Mouse (Mus musculus) frontal cortex, postnatal 10 days (tissue): Measurements from ENCODE around the gene Mgll.

Experiments used
- DNase-seq, 2 experiments: peaks; one replicate each; pipeline ENCODE4 v3.0.0; 2022; ENCODE audit warnings: low spot score in 2 of 2, mixed read lengths in 1 of 2

Mgll gene

DNA sequence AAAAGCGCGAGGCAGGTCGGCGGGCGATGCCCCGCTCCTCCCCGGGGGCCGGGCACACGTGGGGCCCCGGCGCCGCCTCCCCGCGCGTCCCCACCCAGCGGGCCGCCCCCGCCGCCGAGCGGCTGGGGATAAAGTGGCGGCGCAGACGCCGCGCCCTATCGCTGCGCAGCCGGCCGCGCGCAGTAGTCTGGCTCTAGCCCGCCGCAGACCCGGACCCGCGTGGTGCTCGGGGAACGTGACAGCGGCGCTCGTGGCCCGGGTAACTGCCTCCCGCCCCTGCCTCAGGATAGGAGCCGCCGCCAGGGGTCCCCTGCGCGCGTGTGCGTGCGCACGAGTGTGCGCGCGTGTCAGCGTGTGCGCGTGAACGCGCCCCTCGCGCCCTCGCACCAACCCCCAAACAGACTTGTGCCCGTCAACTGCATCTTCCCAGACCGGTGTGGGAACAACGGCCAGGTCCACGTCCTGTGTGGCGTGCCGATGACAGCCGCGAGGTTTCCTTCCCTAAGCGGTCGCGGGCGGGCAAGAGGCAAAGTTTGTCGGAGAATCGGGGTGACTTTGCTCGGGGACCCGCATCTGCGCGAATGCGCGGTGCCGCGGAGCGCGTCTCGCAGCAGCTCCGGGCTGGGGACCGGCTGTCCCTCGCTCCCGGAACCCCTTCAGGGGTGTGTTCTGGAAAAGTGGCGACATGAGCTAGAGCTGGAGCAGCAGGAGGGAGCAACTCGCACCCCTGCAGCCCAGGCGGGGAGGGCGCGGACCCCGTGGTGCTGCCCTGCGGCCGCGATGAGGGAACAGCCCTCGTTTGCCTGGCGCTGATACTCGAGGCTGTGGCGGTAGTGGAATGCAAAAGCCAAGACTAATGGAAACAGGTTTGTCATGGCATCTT lies at the start of gene Mgll:
Gene Mgll, plus strand, starts transcription at position 100 of the 883 bp plus-strand sequence.
- DNase-seq: peak; percentile 76 to 80

DNA sequence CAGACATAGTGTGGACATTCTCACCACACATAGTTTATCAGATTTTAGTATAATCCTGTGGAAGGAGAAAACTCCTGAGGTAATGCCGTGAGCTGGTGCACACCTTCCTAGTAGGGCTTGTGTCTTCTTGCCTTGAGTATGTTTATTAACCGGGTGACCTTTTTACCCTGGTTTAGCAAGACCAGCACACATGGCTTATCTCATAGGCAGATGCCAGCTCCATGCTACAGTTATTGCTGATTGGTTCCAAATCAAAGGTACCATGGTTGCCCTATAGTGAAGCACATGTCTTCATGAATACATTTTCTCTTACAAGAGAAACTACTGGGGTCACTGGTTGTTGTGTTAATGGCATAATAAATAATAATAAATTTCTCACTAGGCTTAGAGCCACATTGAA lies 48.4 kb upstream of the Mgll start:
- DNase-seq: no peak

DNA sequence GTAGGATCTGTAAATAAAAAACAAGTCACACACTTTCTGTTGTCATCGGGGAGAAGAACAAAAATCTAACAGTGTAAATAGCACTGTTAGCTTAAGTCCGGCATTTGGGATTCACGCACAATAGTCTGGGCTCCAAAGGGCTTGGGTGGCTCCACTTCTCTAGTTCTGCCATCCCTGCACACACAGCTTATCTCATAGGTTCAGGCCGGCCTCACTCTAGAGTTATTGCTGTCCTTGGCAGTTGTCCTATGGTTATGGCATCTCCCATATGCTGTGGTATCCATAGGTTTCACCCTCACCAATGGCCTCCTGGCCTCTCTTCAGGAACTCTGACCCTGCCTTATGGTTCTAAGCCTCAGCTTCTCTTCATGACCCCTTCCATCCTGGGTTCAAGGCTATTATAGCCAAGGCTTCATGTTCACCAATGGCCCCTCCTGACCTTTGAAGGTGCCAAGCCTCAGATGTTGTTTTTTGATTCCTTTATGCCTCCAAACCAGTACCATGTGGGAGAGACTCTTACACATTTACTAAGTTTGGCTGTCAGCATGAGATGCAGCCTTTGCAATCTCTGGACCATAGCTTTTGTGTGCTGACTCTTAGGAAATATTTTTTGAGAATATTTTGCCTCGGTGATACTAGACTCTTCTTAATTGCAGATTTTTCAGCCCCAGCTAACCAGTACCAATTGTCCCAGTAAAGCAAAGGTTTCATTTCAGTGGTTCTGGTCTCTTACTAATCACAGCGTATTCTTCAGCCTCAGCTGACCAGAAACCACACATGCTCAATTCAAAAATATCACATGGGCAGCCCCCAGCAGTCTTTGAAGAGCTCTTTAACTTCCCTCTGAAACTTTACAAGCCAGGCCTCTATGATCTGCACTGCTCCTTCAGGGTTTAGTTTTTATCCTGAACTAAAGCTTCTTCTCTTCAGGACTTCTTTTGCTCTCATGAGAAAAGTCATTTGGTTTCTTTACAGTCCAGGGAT lies 47.2 kb upstream of the Mgll start:
- no peak for DNase-seq

DNA sequence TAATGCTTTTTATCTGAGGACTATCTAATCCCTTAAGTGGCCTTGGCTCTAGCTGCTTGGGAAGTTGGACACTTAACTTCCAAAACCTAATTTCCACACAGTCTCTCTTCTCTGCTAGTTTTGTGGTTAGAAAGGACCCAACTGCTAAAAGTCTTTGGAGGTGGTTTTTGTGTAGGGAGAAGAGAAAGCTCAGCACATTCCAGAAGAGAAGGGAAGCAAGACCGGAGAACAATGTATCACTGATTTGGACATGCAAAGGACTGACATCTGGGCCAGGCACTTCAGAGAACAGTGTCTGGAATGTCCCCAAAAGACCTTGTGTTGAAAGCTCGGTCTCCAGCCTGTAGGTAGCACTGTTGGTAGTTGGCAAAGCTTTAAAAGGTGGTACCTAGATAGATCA lies 46.5 kb upstream of the Mgll start:
- DNase-seq: no peak

DNA sequence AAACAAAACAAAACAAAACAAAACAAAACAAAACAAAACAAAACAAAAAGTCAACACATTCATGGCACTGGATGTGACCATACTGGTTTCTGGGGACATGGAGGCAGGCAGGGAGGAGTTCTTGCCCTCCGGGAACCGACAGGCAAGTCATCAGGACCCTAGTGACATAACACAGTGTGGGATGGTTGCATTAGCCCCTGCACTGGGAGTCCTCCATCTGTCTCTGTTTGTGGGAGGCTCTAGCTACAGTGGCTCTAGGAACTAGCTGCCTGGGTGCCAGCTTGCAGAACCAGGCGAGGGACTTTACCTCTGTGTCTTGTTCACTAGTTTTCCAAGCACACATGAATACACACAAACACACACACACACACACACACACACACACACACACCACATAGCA lies 43.2 kb upstream of the Mgll start:
- DNase-seq: no peak

DNA sequence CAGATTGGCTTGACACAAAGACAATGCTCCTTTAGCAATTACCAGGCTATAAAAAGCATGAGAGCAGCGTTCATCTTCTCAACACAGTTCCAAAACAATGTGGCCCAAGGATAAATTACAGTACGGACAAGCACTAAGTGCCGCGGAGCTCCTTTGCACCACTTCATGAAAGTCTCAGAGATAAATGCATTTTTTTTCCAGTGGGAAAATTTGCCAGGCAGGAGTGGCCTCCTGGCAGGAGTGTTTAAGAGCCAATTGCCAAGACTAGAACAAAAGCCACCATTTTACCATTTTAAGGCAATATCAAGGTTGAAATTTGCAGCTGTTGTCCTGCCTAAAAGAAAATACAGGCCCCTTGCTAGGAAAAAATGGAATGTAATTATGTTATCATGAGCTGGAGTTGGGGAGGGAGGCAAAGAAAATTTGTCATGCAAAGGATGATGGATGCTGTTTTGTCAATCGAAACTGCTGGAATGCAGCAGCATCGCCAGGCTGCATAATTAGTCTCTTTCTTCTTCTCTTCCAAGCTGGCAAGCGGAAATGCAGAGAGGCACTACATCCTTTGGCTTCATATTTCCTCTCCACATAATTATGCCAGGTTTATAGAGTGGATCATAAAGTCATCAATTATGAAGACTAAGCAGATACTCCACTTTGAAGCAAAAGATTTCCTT lies 40.7 kb upstream of the Mgll start:
- DNase-seq: no peak

DNA sequence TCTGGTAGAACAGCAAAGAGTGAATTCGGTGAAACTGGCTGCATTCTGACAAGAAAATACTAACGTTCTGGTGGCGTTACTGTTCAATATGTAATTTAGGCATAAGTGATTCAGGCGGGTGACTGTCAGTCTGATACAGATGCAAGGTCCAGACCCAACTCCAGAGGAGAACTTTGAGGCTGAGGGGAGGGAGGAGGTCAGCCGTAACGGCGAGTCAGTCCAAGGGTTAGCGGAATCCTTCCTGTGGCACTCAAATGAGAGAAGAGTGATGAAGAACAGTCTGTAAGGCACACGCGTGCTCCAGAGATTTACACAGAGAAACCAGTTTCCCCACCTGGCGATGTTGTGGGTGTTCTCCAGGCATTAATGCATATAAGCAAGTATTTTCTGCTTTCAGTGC lies 36.0 kb upstream of the Mgll start:
- DNase-seq: no peak

DNA sequence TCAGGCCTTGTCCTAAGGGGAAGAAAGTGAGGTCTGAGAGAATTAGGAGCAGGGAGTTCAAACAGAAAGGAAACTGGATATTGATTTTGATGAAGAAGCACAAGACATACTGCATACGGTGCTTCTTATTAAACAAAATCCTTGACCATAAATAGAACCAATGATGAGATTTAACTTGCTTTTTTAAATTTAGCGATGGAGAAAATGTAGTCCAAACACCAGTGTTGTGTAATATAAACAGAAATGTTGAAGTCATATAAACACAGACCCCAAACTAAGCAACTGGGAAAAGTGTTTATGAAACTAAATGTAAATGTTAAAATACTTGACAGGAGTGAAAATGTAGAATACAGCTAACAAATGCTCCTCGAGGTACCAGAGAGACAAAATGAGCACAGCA lies 35.5 kb upstream of the Mgll start:
- DNase-seq: no peak

DNA sequence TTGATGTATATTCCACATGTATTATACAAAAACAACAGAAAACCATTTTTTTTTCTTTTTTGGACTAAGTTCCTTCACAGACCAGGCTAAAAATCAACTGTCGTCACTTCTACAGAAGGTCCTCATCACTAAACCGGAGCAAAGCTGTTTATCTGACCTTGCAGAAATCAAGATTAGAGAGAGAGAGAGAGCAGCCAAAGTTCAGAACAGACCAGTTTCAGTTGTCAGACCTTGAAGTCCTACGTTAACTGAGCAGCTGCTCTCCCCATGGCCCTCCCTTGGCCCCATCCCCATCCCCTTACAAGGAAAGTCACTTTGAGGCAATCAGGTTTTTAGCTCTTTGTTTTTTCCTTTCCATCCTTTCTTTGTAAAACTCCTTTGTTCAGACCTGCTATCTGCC lies 34.0 kb upstream of the Mgll start:
- no peak for DNase-seq

DNA sequence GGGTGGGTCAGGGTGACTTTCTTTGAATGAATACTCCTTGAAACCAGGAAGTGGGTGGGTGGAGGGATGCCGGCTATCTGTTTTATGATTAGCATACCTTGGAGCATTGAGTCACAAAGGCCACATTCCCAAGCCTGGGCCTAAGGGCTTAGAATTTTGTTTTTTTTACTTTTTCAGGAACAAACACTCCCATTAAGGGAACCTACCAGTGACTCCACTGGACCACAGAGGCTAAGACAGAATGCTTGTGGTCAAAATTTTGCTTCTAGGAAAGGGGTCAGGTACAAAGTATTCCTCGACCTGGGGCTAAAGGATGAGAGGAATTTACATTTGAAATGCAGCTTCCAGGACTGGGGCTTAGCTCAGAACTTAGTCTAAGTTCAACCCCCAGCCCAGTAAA lies 32.9 kb upstream of the Mgll start:
- no peak for DNase-seq

DNA sequence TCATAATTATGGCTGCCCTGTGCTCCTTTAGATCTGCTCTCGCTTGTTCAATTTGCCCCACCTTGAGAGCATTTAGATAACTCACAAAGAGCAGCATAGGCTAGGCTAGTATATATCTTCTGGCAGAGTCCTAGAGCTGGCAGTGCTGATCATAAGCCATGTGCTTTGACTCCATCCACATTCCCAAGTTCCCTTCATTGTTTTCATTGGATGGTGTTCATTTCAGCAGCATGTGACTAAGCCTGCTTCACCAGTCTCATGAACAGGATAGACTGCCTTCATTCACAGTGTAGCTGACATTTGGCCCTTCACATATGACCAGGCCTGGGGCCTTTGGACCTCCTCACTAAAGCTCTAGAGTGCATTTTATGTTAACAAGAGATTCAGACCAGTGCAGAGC lies 21.3 kb upstream of the Mgll start:
- no peak for DNase-seq

DNA sequence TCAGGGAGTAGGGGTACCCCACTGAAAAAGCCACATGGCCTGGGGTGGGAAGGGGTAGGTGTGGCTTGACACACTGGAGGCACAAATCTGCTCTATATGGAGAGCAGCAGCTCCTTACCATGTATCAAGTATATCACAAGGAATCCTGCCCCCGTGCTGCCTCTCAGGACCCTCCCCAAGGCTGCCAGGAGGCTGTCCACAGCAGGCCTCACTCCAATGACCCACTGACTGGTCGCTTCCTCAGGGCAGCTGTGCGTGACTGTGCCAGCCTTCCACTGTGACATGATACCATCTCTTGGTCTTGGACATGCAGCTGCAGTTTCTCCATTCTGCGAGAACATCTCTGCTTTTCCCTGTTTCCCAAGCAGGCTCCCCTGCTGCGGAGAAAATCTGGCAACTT lies 20.5 kb upstream of the Mgll start:
- DNase-seq: no peak

DNA sequence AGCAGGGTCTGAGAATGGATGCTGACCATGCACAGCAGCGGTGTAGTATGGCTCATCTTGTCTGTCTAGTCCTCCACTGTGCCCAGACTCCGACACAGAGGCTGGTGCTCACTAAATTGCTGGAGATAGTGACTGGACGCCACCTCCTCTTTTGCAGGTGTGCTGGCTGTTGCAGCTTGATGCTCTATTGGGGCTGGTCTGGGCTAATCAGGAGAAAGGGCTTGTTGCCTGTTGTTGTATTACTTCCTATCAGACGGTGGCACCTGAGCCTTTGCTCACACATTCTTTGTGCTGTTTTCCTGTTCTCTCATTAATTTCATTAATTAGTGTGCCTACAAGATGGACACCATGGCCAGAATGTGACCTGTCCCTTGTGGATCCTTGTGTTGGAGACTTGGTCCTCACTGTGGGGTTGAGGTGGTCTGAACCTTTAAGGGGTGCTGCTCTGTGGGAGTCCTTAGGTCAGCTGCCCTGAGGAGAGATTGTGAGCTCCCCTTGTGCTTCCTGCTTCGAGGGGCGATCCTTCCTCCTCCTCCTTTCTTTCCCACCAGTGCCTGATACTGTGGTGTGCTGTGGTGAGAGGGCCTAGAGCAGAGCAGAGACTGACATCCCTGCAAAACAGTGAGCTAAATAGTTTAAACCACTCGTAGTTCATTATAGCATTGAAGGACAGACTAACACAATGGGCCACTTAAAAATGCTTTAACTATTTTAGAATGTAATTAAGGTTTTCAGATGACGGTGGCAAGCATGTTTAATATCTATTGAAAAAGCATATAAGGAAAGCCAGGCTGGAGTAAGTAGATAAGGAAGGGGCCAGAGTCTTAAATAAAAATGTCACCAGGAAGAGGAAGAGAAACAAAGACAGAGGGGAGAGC lies 15.6 kb upstream of the Mgll start:
- DNase-seq: no peak

DNA sequence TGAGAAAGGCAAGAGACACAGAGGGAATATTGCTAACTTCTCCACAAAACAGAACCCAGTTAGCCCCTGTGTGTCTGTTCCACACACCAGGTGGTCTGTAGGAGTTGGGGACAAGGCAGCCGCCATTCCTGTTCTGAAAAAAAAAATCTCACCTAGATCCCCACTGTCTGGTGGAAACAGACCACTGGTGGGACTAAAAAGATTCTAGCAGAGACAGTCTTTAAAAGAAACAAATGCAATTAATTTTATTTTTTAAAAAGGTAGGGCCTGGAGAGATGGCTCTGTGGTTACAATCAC lies 15.0 kb upstream of the Mgll start:
- DNase-seq: no peak

DNA sequence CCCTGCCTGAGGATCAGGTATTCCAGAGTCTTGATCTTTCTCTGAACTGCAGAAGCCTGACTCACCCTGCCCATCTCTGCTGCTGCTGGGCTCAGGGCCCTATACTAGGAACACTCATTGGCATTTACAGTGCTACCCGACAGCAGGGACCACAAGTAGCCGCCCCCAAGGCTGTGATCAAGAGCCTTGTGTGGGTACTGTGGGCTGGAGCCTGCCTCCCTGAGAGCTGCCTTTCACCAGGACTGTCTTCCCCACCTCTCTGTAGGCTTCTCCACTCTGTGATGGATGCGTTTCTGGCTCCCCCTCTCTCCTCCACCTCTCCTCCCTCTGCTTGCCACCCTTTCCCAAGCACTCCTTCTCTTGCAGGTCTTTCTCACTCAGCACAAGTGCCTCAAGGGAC lies 12.9 kb upstream of the Mgll start:
- no peak for DNase-seq

DNA sequence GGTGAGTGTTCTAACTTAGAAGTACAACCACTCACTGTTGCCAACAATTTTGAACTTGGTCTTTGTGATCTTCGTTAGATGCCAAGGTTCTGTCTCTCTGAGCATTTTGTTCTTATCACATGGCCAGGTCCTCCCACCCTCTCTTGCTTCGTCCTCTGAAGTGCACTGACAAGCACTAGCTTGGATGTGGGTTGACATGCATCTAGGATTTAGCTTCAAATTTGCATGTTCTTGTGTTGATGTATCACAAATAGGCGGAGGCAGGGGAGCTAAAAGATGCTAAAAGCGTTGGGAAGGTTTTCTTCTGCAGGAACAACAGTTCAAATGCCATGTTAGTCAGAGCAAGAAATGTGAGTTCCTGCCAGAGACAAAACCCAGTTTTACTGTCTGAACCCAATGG lies 12.1 kb upstream of the Mgll start:
- DNase-seq: no peak

DNA sequence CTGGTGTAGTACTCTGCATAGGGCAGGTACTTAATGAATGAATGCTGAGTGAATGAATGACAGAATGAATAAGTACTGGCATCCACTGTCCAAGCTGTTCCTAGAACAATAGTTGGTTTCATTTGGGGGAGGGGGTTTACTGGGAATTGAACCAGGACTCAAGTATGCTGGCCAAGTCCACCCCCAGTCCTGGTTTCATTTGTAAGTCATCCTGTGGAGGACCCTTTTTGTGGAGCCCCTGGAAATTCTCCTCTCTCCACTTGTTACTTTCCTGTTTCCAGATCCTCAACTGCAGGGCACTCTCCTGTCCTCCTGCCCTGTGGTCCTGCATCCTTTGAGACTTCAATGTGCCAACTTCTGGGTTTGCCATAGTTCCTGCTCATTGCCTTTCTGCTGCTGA lies 10.9 kb upstream of the Mgll start:
- DNase-seq: no peak

DNA sequence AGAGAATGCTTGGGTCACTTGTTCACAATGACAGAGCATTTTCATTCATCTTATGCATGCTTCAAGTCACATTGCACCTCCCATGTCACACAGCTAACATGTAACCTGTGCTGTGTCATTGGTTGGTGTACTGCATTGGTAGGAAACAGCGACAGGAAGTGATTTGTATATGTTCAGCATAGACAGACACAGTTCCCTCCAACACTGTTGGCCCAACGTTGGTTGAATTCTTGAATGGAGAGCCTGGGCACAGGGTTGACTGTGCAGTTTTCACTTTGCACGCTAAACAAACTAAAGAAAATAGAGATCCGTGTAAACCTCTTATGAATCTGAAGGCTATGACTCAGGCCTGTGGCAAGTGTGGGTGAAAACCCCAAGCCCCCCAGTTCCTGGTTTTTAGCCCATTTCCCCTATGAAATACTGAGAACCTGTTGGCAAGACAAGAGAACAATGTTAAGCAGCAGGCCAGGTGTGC lies 10.0 kb upstream of the Mgll start:
- no peak for DNase-seq

DNA sequence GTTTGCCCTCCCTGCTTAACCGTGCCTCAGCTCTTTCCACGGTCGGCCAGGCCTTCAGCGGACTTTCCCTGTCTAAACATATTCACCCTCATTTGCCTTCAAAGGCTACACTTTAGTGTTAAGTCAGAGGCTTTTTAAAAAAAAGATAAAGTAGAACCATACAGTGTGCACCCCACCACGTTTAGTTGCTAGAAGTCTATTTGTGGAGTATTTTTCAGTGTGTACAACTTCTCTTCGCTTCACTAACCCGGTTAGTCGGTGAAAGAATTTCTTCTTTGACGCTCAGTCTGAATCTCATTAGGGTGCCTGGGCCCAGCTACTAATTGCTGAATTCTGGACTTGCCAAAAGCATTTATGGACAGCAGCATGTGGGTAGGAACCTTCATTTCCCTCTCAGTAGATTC lies 8.8 kb upstream of the Mgll start:
- no peak for DNase-seq

DNA sequence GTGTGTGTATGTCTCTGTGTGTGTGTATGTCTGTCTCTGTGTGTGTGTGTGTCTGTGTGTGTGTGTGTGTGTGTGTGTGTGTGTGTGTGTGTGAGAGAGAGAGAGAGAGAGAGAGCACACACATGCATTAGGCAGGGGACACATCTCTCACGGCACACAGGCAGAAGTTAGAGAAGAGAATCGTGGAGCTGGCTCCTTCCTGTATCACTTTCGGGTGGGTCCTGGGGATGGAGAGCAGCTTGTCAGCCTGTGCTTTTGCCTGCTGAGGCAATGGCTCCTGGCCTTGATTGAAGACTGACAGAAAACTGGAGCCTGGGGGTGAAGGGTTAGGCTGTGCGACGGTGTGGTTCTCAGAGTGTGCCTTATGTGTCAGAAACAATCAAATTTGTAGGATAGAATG lies 8.2 kb upstream of the Mgll start:
- no peak for DNase-seq
